Mouse (Mus musculus) lung, postnatal 0 days (tissue): Measurements from ENCODE around the gene Osbpl3.

Source experiments
- CTCF ChIP-seq: IDR thresholded peaks from 2 replicates; pipeline ENCODE4 v1.5.1; 2016; ENCODE audit warnings: antibody characterized with exemption, mild to moderate bottlenecking
- EP300 ChIP-seq: IDR thresholded peaks from 2 replicates; pipeline ENCODE4 v1.6.1; 2016; ENCODE audit warnings: antibody characterized with exemption, mild to moderate bottlenecking, control low read depth

- TF ChIP-seq CTCF (no peak), EP300 (0 out of 2 replicates have a peak, but pooled peaks have one; percentile 4)
These were observed 14.8 kb downstream of the Osbpl3 start for GRCm38 (mm10) chr6:50440966-50441862.
